Mouse (Mus musculus) right cerebral cortex, postnatal 10 days (tissue): ENCODE results near the gene Irf4.

ENCODE experiments used
- DNase-seq, 2 experiments: peaks; one replicate each; pipeline ENCODE4 v3.0.0; 2021; ENCODE audit warnings: low spot score in 2 of 2

The Irf4 gene

GRCm38 (mm10) chr13:30749021-30749556, at the start of gene Irf4:
Irf4 (plus strand) TSS chr13:30749226.
- DNase-seq, result no peak

GRCm38 (mm10) chr13:30702695-30703094, 46.3 kb upstream of the Irf4 start:
- no peak for DNase-seq

GRCm38 (mm10) chr13:30704246-30705095, 44.6 kb upstream of the Irf4 start:
- no peak for DNase-seq

DNA sequence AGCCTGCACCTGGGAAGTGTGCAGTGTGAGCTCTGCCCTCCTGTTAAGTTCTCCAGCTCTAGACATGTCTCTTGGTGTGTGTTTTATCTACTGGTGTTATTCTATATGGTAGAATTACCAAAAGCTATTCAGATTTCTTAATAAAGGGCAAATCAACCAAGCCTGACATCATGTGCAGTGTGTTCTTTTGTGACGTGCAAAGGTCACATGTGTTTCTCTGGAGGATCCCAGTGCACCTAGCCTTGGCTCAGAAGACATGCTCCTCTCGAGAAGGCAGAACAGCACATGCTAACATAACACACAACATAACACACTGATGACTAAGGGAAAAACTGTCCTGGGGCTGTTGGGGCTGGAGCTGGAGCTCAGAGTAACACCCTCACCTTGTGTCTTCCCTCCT, 38.0 kb upstream of the Irf4 start:
- no peak for DNase-seq

DNA sequence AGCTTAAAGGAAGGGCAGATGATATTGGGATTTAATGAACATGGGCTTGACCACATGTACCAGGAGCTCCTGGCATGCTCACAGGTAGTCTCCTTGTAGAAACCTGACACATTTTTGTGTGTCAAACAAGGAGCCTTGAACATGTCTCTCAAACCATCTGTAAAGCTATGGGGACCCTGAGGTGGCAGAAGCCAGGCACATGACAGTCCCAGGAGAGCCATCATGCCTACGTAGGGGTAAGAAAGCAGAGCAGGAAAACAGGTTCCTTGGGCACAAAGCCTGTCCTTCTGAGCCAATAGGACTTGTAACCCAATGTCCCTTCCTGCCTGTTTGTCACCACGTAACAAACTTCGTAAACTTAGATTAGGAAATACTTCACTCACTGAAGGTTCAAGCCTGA, 37.3 kb upstream of the Irf4 start:
- no peak for DNase-seq

DNA sequence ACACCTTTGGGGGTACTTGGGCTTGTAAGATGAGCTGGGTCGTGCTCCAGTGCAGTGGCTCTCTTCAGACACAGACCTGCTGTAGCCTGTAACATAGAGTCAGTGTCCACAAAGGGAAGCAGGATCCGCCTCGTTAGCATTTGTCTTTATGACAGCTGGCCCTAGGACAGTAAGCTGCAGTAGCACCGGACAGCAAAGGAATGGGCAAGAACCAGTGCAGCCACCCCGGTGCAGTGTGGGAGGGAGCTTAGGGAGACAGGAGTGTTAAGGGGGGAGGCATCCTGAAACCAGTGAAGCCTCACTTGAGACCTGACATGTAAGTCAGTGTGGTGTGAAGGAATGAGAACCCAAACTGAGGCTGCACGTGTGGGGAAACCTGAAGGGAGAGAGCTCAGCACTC, 36.7 kb upstream of the Irf4 start:
- no peak for DNase-seq

DNA sequence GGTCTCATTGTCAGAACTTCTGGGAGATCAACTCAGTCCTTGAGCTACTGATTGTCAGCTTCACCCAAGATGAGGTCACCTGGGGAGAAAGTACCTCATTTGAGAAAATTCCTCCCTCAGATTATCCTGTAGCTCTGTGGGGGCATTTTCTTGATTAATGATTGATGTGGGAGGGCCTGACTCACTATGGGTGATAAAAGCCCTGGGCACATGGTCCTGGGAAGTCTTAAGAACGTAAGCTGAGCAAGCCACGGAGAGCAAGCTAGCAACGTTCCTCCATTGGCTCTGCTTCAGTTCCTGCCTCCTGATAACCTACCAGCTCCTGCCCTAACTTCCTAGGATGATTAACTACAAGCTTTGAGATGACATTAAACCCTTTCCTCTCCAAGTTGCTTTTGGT, 35.4 kb upstream of the Irf4 start:
- DNase-seq, result no peak

GRCm38 (mm10) chr13:30714552-30714951, 34.5 kb upstream of the Irf4 start:
- DNase-seq, result no peak

- DNase-seq, result no peak
Measured at GRCm38 (mm10) chr13:30715060-30715459, 34.0 kb upstream of the Irf4 start.

GRCm38 (mm10) chr13:30715573-30715972, 33.5 kb upstream of the Irf4 start:
- no peak for DNase-seq

DNA sequence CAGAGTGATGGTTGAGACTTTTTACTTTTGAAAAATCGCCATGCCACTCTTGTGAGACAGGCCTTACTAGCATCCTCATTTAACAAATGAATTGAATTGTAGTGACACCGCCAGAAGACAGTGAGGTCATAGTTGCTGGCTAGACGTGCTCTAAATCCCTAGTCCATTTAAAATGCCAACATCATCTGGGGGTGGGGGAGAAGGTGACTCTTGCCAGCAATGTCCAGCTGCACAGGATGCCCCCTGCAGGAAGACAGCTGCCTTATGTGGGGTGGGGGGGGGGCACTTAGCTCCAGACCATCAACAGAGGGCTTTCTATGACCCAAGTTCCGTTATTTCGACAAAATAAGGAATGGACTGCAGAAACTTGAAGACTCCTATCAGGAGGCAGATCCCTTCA, 32.4 kb upstream of the Irf4 start:
- no peak for DNase-seq

GRCm38 (mm10) chr13:30722601-30723000, 26.4 kb upstream of the Irf4 start:
- no peak for DNase-seq

DNA sequence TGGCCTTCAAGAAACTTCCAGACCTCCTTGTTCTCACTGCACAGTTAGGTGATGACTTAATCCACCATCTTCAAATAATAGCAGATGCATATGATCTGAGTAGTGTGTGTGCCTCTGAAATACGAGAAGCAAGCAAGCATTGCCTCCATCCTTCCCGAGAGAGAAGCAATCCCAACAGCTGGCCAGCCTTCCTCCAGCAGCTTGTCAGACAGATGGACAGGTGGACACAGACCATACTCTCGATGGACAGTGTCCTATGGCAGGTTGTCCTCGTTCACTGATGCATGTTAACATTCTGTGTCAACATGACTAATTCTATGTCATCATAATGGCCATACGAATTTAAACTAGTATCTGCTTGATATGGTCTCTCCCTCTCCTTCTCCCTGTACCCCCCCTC, 25.8 kb upstream of the Irf4 start:
- no peak for DNase-seq

- DNase-seq, result no peak
Measured at GRCm38 (mm10) chr13:30723858-30724257, 25.2 kb upstream of the Irf4 start.

GRCm38 (mm10) chr13:30724691-30725271, 24.2 kb upstream of the Irf4 start:
- no peak for DNase-seq

- no peak for DNase-seq
Measured at GRCm38 (mm10) chr13:30726879-30727278, 22.1 kb upstream of the Irf4 start.

- DNase-seq, result no peak
Measured at GRCm38 (mm10) chr13:30728155-30728554, 20.9 kb upstream of the Irf4 start.

GRCm38 (mm10) chr13:30729245-30729644, 19.8 kb upstream of the Irf4 start:
- DNase-seq, result no peak

- DNase-seq, result no peak
Measured at GRCm38 (mm10) chr13:30730104-30730793, 18.8 kb upstream of the Irf4 start.

- DNase-seq, result no peak
Measured at GRCm38 (mm10) chr13:30732709-30733445, 16.1 kb upstream of the Irf4 start.

GRCm38 (mm10) chr13:30736721-30737120, 12.3 kb upstream of the Irf4 start:
- DNase-seq, result no peak

- no peak for DNase-seq
Measured at GRCm38 (mm10) chr13:30737257-30737656, 11.8 kb upstream of the Irf4 start.
